Mouse (Mus musculus) midbrain, embryonic 16.5 days (tissue): ENCODE measurements at regions not wholly inside any gene's neighbourhood (a gene's known extent, or its start where the extent isn't known, plus 50 kb on each side); places are given as distances from the start of the nearest gene placed in this dataset.

ENCODE experiments used
- ATAC-seq: fragments of 200-750 bp; cut with Nextera tagmentation; 2 replicates; pipeline ENCODE4 v1.8.0; 2017; ENCODE audit warnings: moderate TSS enrichment
- H3K27ac ChIP-seq: fragments of 300-500 bp; sonication (generic); 2 replicates; pipeline ENCODE4 v1.5.1; 2014; ENCODE audit warnings: mild to moderate bottlenecking, low read length, mixed read lengths
- H3K27me3 ChIP-seq: fragments of 300-500 bp; sonication (generic); 2 replicates; pipeline ENCODE4 v1.6.1; 2014; ENCODE audit warnings: low read depth, low read length, mixed read lengths; ENCODE audit not compliant: control insufficient read depth, insufficient read depth
- H3K36me3 ChIP-seq: fragments of 300-500 bp; sonication (generic); 2 replicates; pipeline ENCODE4 v1.6.1; 2014; ENCODE audit warnings: mild to moderate bottlenecking, low read length, moderate library complexity, mixed read lengths; ENCODE audit not compliant: control insufficient read depth, insufficient read depth
- H3K4me1 ChIP-seq: fragments of 300-500 bp; sonication (generic); 2 replicates; pipeline ENCODE4 v1.6.1; 2014; ENCODE audit warnings: mild to moderate bottlenecking, low read length, mixed read lengths; ENCODE audit not compliant: control insufficient read depth, insufficient read depth
- H3K4me2 ChIP-seq: fragments of 300-500 bp; sonication (generic); 2 replicates; pipeline ENCODE4 v1.6.1; 2014; ENCODE audit warnings: mild to moderate bottlenecking, low read length, mixed read lengths
- H3K4me3 ChIP-seq: fragments of 300-500 bp; sonication (generic); 2 replicates; pipeline ENCODE4 v1.5.1; 2014; ENCODE audit warnings: low read depth, mild to moderate bottlenecking, low read length, moderate library complexity, mixed read lengths
- H3K9ac ChIP-seq: fragments of 300-500 bp; sonication (generic); 2 replicates; pipeline ENCODE4 v1.6.1; 2014; ENCODE audit warnings: low read depth, low read length, mixed read lengths
- H3K9me3 ChIP-seq: fragments of 300-500 bp; sonication (generic); replicated peaks from 2 replicates; pipeline ENCODE4 v1.6.1; 2014; ENCODE audit warnings: mild to moderate bottlenecking, low read length, mixed read lengths; ENCODE audit not compliant: control insufficient read depth, poor library complexity, severe bottlenecking
- WGBS: fragments of 180-500 bp; shearing (Covaris S2); extraction: QIAGEN DNeasy Blood & Tissue Kit; methylation state at CpG from one replicate; pipeline ENCODE4 v1.1.7; 2014; 5-methylcytosine and 5-hydroxymethylcytosine counted together

- Histone ChIP-seq H3K27me3 (no peaks in the 10 kb centered on the region), H3K4me2 (no peak overlapping the region), H3K9me3 (no peaks in the 10 kb centered on the region), H3K4me3 (no peak overlapping the region), H3K36me3 (no peaks in the 10 kb centered on the region), H3K9ac (no peak overlapping the region), H3K27ac (no peak overlapping the region), H3K4me1 (peaks cover 3% of the 10 kb centered on the region; the same call in 1 of the 2 replicates)
- WGBS, result 80% methylated on average over 9 of the region's 9 CpGs
- ATAC-seq, result no peak
These were observed 68.5 kb upstream of the Lcorl start for GRCm38 (mm10) chr5:45925879-45926410.

- no peak overlapping the region for H3K4me2 ChIP-seq
- no peak for ATAC-seq
- H3K4me1 ChIP-seq, result no peaks in the 10 kb centered on the region
- H3K27me3 ChIP-seq, result no peaks in the 10 kb centered on the region
- H3K9me3 ChIP-seq, result no peaks in the 10 kb centered on the region
- H3K4me3 ChIP-seq, result no peak overlapping the region
- no peak overlapping the region for H3K9ac ChIP-seq
- H3K36me3 ChIP-seq, result no peaks in the 10 kb centered on the region
- WGBS, result 92% methylated on average over 3 of the region's 3 CpGs
- H3K27ac ChIP-seq, result no peak overlapping the region
These were observed 66.6 kb upstream of the Lcorl start for GRCm38 (mm10) chr5:45923907-45924594.
